In the genomic region with DNA sequence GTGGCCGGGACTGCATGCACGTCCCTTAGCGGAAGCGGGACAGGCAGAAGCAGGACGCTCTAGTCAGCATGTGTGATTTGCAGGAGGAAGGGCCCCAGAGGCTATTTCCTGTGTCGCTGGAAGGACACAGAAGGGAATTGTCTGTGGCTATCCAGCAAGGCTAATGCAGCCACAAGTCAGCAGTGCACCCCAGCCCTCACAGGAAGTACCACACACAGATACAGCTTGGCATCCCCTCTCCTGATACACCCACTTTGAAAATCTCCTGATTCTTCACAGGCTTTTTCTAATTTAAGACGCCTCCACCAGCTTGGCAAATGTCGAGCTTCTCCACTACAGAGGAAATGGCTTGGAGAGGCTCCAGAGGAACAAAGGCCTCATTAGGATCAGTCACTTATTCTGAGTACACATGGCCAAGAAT, we compare ENCODE assay signal across 8 mouse cellular contexts.
DNase-seq lines count a peak whose midpoint lies in the region; ATAC-seq and TF ChIP-seq lines count a peak whose summit lies in the region.

No protein-coding gene starts in this region.

- H3K9ac ChIP-seq in forebrain, embryonic 16.5 days (replicated peaks; ENCODE audit: low read depth, low read length), result no peak overlapping the region
- no peak overlapping the region for H3K9ac ChIP-seq in liver, adult 2 months (ENCODE audit: low read depth, low read length)

- H3K79me2 ChIP-seq in liver, adult 2 months (ENCODE audit: control insufficient read depth, insufficient read depth, low read length), result no peaks in the 10 kb centered on the region
- no peaks in the 10 kb centered on the region for H3K79me2 ChIP-seq in myocyte (ENCODE audit: control insufficient read depth, insufficient read depth)

- H3K9me3 ChIP-seq in forebrain, embryonic 16.5 days (ENCODE audit: control insufficient read depth, low read length), result no peaks in the 10 kb centered on the region

- peak overlapping the region; percentile 4; the same call in 1 of the 2 replicates for H3K4me2 ChIP-seq in forebrain, embryonic 16.5 days (ENCODE audit: low read length)
- H3K4me2 ChIP-seq in myocyte (ENCODE audit: low read depth), result peak overlapping the region; percentile 44

- H3K4me3 ChIP-seq in forebrain, embryonic 16.5 days (replicated peaks; ENCODE audit: low read length), result no peak overlapping the region
- no peak overlapping the region for H3K4me3 ChIP-seq in liver, adult 2 months (ENCODE audit: insufficient read depth, low read depth, low read length)
- H3K4me3 ChIP-seq in myocyte, result no peak overlapping the region

- peak; percentile 11 for DNase-seq in 3134 (ENCODE audit: extremely low read depth, insufficient read length, low spot score)
- peak; percentile 60 for DNase-seq in adrenal gland, postnatal 10 days
- peak; percentile 58 for DNase-seq in heart, postnatal 25 days (ENCODE audit: low spot score)
- peak; percentile 75 to 89 for DNase-seq in kidney, postnatal 25 days
- DNase-seq in liver, adult 2 months (ENCODE audit: extremely low read depth, low read depth, low spot score), result peak; percentile 40
- peak; percentile 42 for DNase-seq in yolk sac, embryonic 10.5 days (ENCODE audit: low spot score)

- peak overlapping the region; percentile 16; the same call in 1 of the 2 replicates for H3K27ac ChIP-seq in forebrain, embryonic 16.5 days (ENCODE audit: low read length)
- H3K27ac ChIP-seq in liver, adult 2 months (replicated peaks; ENCODE audit: insufficient read depth, low read depth, low read length), result no peak overlapping the region; the same call in 1 of the 2 replicates

- ATAC-seq in forebrain, embryonic 16.5 days, result peak; percentile 72

- no peak for TF ChIP-seq CTCF in liver, adult 2 months (IDR thresholded peaks at IDR 0.05; ENCODE audit: low read depth, low read length)

- intact Hi-C loops in heart, postnatal 25 days (cut with DNase I), result loop anchor here (5.0 kb wide), 4 partner anchors 42 to 177 kb away; a partner anchor contains a TSS

- H3ac ChIP-seq in myocyte (ENCODE audit: control insufficient read depth, insufficient read length), result no peak overlapping the region

- no peaks in the 10 kb centered on the region for H3K27me3 ChIP-seq in forebrain, embryonic 16.5 days (replicated peaks; ENCODE audit: control insufficient read depth, insufficient read depth, low read length)
- no peaks in the 10 kb centered on the region for H3K27me3 ChIP-seq in liver, adult 2 months (ENCODE audit: control insufficient read depth, insufficient read depth, low read length)
- peaks cover 20% of the 10 kb centered on the region for H3K27me3 ChIP-seq in myocyte (ENCODE audit: control insufficient read depth, insufficient read depth, insufficient read length)

- no peak for TF ChIP-seq POLR2A in liver, adult 2 months (IDR thresholded peaks at IDR 0.05; ENCODE audit: extremely low read depth, insufficient read depth, low read length)
- no peak for TF ChIP-seq POLR2A in myocyte (IDR thresholded peaks at IDR 0.05; ENCODE audit: insufficient read length, low read depth)

- H3K4me1 ChIP-seq in forebrain, embryonic 16.5 days (replicated peaks; ENCODE audit: control insufficient read depth, insufficient read depth, low read length), result peaks cover 17% of the 10 kb centered on the region
- peaks cover 4% of the 10 kb centered on the region for H3K4me1 ChIP-seq in liver, adult 2 months (ENCODE audit: control insufficient read depth, insufficient read depth, low read length)

- WGBS in forebrain, embryonic 16.5 days, result 17% methylated on average over 8 of the region's 8 CpGs
- 65% methylated on average over 8 of the region's 8 CpGs for WGBS in liver, adult 2 months

- no peaks in the 10 kb centered on the region for H3K36me3 ChIP-seq in forebrain, embryonic 16.5 days (ENCODE audit: control insufficient read depth, insufficient read depth)
- no peaks in the 10 kb centered on the region for H3K36me3 ChIP-seq in liver, adult 2 months (ENCODE audit: control insufficient read depth, insufficient read depth, low read length)
- H3K36me3 ChIP-seq in myocyte (ENCODE audit: control insufficient read depth, insufficient read depth), result no peaks in the 10 kb centered on the region

TF ChIP-seq in myocyte, 11 proteins besides CTCF, POLR2A, EP300 and RAD21:
- no peak for TF ChIP-seq MYOD1 (IDR thresholded peaks at IDR 0.05; ENCODE audit: control insufficient read depth in 1 of 3, insufficient read length in 2 of 3, low read depth in 2 of 3)
- TF ChIP-seq POLR2AphosphoS2 (IDR thresholded peaks at IDR 0.05; ENCODE audit: insufficient read length, low read depth), result no peak
- TF ChIP-seq MAX (IDR thresholded peaks at IDR 0.05; ENCODE audit: low read depth), result no peak
- no peak for TF ChIP-seq E2F4 (IDR thresholded peaks at IDR 0.05; ENCODE audit: insufficient read depth)
- no peak for TF ChIP-seq CEBPB (IDR thresholded peaks at IDR 0.05; ENCODE audit: insufficient read depth, poor library complexity, severe bottlenecking)
- TF ChIP-seq REST (IDR thresholded peaks at IDR 0.05; ENCODE audit: insufficient read depth, insufficient read length), result no peak
- no peak for TF ChIP-seq SRF (IDR thresholded peaks at IDR 0.05; ENCODE audit: control insufficient read depth, insufficient read length, low read depth)

Comparison
In these comparisons a context has a peak if more than half of its experiments do, and no peak if none do; other contexts are left out.
1. DNase-seq: peak in every context shown above with its lines; median percentile 82 in kidney, postnatal 25 days; 60 in adrenal gland, postnatal 10 days; 58 in heart, postnatal 25 days; 42 in yolk sac, embryonic 10.5 days; 40 in liver, adult 2 months; 11 in 3134.